Mouse (Mus musculus): ENCODE measurements around the gene Abcg5.

Abcg5 gene

DNA sequence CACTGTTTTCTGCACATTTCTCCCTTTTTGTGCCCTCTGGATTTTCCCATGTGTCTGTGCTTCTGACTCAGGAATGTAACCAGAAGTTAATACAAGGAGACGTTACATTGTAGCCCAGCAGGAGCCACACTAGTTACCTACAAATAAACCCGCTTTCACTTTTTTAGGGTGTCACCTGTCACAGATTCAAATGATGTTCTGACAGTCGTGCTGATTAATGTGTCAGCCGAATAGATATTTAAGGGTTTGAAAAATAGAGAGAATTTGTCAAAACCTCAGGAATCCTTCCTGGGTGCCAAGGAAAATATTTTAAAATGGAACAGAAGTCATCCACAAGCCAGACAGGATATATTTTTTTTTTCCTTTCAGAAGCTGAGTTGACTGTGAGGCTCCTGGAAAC lies 2.5 kb upstream of the Abcg5 start:
- no peak for DNase-seq (ENCODE audit: low spot score in 2 of 2)

DNA sequence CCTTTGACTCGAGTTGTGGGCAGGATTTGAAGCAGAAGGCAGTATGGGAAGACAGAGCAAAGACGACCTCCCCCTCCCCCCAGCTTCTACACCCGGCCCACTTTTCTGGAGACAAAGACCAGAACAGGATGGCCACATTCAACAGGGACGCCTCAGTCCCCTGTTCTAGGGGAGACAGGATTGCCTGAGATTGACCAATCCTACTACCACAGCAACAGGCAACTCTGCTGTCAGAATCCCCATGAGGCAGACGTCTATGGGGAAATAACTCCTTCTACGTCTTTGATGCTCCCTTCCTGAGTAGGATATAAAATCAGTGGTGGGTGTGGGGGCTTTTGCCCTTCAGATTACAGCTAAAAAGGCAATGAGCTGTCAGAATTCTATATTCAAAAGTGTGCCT lies 1.5 kb upstream of the Abcg5 start:
- DNase-seq (ENCODE audit: low spot score in 2 of 2) = no peak

DNA sequence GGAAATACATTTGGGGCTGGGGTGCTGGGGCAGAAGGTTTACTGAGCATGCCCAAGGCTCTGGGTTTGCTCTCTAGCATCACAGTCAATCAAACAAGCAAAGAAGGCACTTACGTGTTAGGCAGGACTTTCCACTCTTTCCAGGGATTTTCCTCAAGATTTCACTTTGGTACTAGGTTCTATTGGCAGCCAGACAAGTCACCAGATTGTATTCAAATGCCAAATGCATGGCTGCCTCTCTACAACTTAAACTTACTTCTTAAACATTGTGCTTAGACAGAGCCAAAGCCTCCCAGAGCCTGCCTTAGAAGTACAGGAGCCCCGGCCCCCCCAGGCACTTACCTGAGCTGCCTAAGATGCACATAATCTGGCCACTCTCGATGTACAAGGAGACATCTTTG lies 1.1 kb downstream of the Abcg5 start:
- no peak for DNase-seq (ENCODE audit: low spot score in 2 of 2)

DNA sequence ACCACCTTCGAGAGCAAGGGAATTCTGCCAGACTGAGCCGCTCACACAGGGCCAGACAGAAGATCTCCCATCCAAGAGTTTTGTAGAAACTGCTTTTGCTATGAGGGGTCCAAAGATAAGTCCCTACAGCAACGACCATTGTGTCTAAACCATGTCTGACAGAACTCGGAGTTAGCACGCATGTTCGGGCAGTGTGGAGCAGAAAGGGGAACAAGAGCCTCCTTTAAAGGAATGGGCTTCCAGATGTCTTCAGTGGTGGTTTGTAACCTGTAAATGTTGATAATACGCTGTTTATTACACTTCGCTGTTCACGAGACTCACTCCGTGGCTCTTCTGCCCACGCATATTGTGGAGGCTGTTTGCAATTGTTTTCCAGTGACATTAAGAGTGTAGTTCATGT lies 5.2 kb downstream of the Abcg5 start:
- no peak for DNase-seq (ENCODE audit: low spot score in 2 of 2)

DNA sequence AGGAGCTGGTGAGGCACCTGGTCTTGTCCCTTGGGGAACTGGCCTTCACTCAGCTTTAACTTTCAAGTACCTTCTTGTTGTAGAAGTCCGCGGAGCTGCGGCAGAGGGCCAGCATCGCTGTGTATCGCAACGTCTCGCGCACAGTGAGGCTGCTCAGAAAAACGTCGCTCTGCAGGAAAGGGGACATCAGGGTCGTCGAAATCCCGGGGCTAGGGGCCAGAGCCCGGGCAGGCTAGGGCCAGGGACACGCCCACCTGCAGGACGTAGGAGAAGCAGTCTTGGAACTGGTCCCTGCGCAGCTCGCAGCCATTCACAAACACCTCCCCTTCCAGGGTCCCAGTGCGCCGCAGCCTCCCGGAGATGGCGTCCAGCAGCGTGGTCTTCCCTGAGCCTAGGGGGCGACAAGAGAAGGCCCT lies 6.9 kb downstream of the Abcg5 start, which contains the start of gene Abcg8:
Gene Abcg8 (plus strand): TSS at position 352 of the 416 bp plus-strand sequence.
- DNase-seq (ENCODE audit: low spot score in 2 of 2) = no peak

DNA sequence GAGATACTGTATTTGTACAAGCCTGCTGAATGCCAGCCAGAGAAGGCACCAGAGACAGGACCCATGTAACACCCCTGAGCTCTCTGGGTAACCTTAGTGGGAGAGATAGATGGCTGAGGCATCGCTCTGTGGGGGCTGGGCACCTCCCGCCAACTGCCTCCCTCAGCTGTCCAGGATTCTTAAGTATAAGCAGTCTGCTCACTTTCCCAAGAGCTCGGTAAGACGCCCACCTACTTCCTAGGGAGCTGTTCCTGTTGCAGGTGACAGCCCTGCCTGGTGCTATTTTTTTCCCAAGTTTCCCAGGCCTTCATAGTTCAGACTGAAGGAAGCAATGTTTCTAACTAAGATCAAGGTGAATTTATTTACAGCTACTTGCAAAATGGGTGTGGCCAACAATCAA lies 7.6 kb downstream of the Abcg5 start:
- no peak for DNase-seq (ENCODE audit: low spot score in 2 of 2)

DNA sequence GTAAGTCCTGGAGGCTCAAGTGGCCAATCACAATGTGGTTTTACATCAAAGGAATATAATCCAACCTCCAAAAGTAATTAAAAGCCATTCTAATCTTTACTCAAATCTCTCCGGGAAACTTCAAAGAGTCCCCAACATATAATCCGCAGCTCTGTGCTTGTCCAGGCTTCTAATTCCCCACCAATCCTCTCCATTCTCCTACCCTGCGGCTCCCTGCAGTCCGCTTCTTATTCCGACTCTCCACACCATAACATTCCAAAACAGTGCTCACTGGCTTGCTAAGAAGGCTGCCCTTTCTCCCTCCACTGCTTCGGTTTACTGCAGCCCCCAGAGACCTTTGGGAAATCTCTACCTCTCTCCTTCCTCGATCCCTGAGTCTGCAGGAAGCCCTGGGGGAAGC lies 8.8 kb downstream of the Abcg5 start:
- no peak for DNase-seq (ENCODE audit: low spot score in 2 of 2)

DNA sequence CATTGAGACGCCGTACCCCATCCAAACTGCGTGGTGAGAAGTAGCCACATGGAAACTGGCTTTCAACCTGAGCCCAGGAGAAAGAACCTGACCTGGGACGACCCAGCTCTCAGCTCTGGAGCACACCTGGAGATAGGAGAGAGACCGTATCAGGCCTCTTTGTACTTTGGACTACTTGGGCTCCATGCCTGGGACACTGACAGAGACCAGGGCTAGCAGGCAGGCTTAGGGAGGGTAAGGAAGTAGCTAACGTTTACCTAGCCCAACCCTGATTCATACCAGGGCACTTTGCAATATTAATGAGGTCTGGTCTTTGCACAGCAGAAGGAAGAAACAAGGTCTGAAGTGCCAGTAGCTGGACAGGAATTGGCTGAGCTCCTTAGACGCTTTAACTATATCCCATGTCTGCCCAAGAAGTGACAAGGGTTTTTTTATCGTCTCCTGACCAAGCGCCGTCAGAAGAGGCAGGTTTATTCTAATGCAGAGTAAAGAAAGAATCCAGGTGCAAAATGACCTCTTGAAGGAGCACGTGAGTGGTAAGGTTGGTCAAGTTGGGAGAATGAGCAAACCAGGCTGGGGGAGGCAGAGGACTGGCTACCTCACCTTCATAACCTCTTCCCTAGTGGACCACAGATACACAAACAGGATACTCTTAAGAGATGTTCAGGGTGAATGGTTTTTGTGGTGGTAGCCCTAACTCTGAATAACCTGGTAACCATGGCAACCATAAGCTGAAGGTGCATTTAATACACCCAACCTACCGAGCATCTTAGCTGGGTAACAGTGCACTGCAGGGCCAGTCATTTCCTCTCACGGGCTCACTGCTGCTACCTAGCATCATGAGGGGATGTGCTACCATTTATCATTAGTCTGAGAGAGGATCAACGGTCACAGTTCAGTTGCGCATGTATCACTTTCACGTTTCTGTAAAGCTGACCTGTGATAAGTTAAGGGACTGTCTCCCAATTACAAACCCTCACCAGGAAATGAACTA lies 10.1 kb downstream of the Abcg5 start:
- no peak for DNase-seq (ENCODE audit: low spot score in 2 of 2)

DNA sequence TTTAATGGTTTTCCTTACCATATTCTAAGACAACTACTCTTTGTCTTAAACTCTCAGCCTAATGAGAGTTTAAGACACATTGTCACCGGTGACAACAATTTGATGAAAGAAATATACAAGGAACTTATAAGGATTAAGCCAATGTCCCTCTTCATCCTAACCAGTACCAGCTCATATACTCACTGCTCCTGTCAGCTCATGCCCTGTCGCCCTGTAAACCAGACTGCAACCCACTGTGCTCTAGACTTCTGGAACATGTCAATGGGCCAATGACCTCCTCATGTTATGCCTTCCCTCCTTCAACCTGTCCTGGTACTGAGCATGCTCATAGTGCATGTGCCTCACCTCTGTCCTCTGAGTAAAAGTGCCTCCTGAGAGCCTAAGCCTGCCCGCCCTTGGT lies 15.0 kb downstream of the Abcg5 start:
- DNase-seq (ENCODE audit: low spot score in 2 of 2) = no peak

DNA sequence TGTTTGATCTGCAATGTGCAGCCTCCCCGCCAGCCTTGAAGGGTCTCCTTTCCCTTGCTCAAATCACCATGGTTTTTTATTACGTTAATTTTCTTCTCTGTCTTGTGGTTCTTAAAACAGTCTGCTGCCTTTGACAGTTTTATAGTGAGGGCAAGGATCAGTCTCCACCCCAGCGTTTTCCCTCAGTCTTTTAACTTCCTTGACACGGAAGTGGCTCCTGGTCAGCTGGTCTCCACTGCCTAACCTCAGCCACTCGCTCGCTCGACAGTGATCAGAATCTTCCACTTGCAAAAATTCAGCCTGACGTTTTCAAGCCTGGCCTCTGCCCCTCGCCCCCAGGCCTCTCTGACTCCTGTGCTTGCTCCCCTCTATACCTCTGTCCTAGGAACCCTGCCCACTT lies 17.1 kb downstream of the Abcg5 start:
- DNase-seq (ENCODE audit: low spot score in 2 of 2) = no peak

DNA sequence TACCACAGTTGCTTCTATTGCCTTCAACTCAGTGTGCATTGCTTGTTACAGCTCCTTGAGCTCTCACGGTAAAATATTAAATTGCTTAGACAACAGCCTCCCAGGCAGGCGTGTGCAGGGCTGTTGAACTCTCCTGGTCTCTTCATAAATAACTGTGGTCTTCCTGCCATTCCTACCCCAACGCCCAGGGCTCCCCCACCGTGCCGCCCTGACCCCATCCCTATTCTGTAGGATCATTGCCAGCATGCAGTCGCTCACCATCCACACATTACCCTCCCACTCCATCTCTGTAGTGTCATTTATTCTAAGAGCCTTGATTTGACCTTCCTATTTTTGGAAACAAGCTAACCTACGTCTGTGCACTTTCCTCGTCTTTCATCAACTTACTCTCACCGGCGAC lies 17.8 kb downstream of the Abcg5 start:
- no peak for DNase-seq (ENCODE audit: low spot score in 2 of 2)

DNA sequence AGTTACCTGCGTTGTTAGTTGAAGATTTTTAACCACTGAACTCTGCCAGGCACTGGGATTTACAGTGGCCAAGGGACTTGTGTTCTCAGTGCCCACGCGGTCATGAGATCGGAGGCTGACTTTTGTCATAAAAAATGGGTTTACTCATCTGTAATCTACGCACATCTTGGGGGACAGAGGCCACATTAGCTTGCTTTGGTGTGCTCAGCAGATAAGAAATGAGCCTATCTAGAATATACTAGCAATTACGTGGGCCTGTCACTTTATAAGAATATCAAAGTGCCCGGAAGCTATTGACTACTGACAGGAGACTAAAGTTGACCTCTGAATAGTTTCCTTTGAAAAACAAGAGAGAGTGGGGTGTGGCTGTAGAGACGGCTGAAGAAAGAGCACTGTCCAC lies 23.9 kb downstream of the Abcg5 start:
- DNase-seq (ENCODE audit: low spot score in 2 of 2) = no peak

DNA sequence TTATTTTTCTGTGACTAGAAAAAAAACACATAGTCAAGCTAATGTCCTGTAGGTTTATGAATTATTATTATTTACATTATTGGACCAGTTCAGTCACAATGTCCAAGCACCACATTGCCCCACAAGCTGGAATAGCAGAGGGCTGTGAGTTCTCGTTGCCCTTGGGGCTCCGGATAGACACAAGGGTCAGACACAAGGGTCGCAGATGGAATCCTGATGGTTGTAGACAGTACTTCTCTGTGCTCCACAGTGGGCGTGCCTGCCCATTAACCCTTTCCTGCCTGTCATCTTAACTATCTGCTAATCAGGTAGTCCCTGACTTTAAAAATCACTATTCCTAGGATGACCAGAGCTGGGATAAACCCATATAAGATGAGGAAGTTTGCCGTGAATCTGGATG lies 24.6 kb downstream of the Abcg5 start:
- no peak for DNase-seq (ENCODE audit: low spot score in 2 of 2)

DNA sequence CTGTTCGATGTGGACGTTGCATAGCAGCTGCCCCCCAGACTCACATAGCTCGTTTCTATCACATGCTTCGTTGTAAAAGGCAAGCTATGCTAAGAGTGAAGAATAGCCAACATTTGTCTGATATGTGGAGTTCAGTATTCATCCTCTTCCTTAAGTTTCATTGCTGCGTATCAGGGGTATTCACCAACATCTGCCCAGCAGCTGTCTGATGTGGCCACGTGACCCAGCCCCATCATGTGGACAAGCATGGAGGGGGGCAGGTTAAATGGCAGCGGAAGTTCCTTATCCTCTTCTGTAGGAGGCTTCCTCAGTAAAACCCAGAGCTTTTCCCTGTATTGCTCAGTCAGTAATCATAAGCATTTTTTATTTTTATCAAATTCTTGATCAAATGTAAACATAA lies 25.0 kb downstream of the Abcg5 start:
- no peak for DNase-seq (ENCODE audit: low spot score in 2 of 2)

DNA sequence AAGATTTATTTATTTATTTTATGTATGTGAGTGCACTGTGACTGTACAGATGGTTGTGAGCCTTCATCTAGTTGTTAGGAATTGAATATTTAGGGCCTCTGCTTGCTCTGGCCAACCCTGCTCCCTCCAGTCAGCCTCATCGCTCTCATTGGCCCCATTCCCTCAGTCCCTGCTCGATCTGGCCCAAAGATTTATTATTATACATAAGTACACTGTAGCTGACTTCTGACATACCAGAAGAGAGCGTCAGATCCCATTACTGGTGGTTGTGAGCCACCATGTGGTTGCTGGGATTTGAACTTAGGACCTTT lies 25.4 kb downstream of the Abcg5 start:
- DNase-seq (ENCODE audit: low spot score in 2 of 2) = no peak

DNA sequence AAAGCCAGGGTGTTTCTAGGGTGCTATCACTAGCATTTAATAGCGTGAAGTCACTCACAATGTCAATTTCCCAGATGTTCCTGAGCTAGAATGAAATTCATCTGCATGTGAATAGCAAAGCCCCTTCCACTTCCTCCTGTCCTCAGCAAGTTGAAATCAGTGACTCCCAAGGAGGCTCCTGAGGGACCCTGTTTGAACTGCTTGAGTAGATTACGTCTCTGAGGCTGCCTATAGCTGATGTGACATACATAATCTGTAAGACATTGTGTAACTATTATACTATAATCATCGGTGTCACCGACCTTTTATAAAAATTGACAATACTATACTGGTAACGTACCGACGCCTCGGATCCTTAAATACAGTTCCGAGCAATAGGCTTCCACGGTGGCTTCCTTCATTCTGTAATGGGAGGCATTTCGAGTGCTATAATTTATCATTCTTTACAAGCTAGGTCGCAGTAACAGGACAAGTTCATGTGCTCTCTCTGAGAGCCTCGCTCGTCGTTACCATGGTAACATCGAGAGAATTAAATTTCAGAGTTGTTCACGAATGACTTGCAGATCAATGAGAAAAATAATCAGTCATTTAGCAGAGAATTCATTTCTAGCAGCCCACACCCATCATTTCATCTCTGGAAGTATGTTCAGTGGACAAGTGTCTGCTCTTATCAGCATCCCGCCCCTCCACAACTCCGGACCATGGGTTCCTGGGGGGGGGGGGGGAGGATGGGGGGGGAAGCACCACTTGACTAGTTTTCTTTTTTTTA lies 26.0 kb downstream of the Abcg5 start:
- no peak for DNase-seq (ENCODE audit: low spot score in 2 of 2)

DNA sequence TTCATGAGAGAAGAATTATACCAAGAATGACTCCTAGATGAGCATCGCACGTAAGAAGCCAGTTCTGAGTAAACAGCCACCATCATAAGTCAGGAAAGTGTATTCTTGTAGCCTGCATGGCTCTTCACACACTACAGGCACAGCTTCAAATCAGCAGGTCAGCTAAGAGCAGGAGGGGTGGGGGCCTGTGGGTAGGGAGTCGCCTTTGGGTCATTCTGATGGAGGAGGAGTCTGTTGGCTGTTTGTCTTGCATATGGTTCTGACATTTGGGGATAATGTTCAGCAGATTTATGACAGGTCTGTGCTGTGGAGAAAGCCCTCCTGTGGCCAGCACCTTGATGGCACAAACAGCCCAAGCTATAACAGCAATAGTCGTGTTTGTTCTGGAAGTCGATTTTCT lies 26.6 kb downstream of the Abcg5 start:
- DNase-seq (ENCODE audit: low spot score in 2 of 2) = no peak

DNA sequence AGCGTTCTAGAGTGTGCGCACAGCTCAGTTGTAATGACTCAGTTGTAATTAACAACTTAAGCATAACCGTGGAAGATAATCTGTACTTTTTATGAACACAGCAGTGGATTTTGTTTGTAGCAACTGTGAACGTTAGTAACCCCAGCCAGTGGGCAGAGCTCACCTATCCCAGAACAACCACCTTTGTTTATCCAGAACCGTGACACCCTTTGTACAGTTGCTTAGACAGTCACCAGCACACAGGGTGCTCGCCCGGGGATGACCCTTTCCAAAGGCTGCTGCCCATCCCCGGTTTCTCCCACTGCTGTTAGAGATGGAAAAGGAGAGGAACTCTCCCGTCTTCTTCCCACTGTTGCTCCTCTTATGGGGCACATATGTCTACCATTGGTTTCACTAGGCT lies 29.3 kb downstream of the Abcg5 start:
- no peak for DNase-seq (ENCODE audit: low spot score in 2 of 2)

DNA sequence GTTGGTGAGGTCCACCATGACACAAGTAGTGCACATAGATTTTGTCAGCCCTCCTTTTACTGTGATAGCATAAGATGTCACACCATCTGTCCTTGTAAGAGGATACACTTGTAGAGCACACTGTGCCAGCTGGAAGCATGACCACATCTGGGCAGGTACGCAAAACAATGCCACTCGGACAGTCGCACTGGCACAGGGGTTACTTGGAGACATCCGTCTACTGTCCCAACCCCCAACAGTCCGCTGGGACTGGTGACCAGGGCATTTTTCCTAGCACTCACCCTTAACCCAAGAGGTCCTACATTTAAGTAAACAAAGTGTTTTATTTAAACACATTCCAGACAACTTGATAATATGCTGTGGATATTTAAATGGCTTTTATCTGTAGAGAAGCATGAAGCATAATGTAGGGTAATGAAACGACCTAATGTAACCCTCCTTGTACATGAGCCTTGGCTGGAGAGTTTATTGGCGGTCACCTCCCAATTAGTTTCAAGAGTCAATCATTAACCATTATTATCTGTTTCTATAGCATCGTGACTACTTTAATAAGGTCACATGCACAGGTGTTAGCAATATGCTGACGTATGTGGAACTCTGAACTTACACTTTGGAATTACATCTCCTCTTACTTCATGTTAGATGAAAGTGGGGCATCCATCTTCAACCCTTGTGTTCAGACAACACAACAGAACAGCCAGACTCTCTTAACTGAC lies 32.4 kb downstream of the Abcg5 start:
- DNase-seq (ENCODE audit: low spot score in 2 of 2) = no peak

DNA sequence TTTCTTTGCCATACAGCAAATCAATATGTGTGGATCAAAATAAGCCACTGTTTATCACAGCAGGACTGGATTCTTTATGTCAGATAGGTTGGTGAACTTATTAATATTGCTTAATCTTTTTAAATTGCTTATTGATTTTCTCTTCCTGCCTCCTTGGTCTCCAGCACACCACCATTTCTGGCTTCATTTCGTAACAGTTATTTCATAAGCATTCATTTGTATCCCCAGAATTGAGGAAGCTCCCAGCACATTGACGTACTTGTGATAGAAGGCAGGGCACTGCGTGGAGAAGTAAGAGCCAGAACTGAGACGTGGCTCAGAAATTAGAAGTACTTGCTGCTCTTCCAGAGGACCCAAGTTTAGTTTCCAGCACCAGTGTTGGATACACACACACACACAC lies 35.2 kb downstream of the Abcg5 start:
- no peak for DNase-seq (ENCODE audit: low spot score in 2 of 2)

DNA sequence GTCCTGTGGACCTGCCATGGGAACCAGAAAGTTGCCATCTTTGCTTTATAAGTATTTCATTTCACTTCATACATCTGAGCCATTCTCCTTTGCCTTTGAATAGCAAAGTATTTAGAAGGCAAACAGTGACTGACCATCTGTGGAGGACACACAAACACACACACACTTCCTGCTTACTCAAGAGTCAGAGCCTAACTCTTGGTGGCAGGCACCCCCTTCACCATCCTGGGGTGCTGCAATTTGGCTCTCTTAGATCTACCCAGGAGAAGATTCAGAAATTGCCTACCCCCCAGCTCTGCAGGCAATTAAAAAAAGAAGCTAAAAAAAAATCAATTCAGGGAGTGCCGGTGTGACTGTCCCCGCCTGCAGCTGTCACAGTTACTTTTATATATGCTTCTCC lies 36.3 kb downstream of the Abcg5 start:
- DNase-seq (ENCODE audit: low spot score in 2 of 2) = no peak

DNA sequence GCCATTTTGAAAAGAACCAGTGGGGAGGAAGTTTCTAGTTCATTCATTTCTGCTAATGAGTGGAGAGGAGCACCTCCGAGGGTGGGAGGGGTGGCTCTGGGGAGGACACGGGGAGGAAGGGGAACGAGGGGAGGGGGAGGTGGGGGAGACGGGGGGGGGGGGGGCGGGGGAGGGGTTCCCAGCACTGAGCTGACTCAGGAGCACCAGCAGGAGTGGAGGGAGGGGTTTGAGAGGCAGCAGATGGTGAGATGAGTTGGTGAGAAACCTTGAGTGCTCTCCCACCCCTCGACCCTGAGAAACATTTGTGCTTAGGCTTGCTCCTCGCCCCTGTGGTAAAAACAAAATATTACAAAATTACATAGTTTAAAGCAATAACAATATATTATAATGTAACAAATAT lies 36.9 kb downstream of the Abcg5 start:
- DNase-seq (ENCODE audit: low spot score in 2 of 2) = no peak

DNA sequence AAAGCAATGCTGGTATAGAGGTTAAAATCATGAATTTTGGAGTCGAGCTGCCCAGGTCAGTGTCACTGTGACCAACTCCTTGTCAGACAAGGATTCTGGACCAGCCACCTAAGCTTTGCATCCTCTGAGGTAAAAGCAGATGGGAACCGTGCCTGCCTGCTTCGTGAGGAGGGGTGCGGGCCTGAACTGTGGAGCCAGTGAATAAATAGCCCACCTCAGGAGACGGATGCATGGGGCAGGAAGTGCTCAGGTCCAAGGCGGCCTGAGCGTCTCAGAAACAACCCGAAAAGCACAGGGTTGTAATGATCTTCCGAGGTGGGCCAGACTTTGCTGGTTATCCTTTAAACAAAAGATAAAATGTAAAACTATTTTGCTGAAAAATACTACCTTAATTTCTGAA lies 37.7 kb downstream of the Abcg5 start:
- no peak for DNase-seq (ENCODE audit: low spot score in 2 of 2)

All from frontal cortex, postnatal 10 days (tissue).